Mouse (Mus musculus) heart, embryonic 10.5 days (tissue): Measurements from ENCODE around the gene Mis18a. TPM values are rescaled to one million over a fixed set of nuclear protein-coding genes. Genes with fewer than 3 reads are reported as not detected.

Source experiments
- DNase-seq: peaks from one replicate; pipeline ENCODE4 v3.0.0-alpha.2; 2017; ENCODE audit warnings: low spot score
- H3K27ac ChIP-seq: fragments of 300-500 bp; sonication (generic); 2 replicates; pipeline ENCODE4 v1.5.1; 2016; ENCODE audit warnings: mild to moderate bottlenecking
- H3K27me3 ChIP-seq: fragments of 300-500 bp; sonication (generic); 2 replicates; pipeline ENCODE4 v1.6.1; 2016; ENCODE audit warnings: mild to moderate bottlenecking; ENCODE audit not compliant: poor library complexity, insufficient read depth, severe bottlenecking
- H3K36me3 ChIP-seq: fragments of 300-500 bp; sonication (generic); 2 replicates; pipeline ENCODE4 v1.6.1; 2016; ENCODE audit warnings: mild to moderate bottlenecking, moderate library complexity
- H3K4me1 ChIP-seq: fragments of 300-500 bp; sonication (generic); 2 replicates; pipeline ENCODE4 v1.6.1; 2016; ENCODE audit warnings: mild to moderate bottlenecking
- H3K4me3 ChIP-seq: fragments of 300-500 bp; sonication (generic); 2 replicates; pipeline ENCODE4 v1.5.1; 2016; ENCODE audit warnings: mild to moderate bottlenecking, moderate library complexity
- H3K9me3 ChIP-seq: fragments of 300-500 bp; sonication (generic); 2 replicates; pipeline ENCODE4 v1.6.1; 2016; ENCODE audit warnings: mild to moderate bottlenecking, moderate library complexity
- WGBS: fragments of 180-500 bp; shearing (Covaris S2); methylation state at CpG from one replicate; pipeline ENCODE4 v1.1.7; 2016; 5-methylcytosine and 5-hydroxymethylcytosine counted together
- polyA plus RNA-seq: library from polyadenylated mRNA; unstranded; fragments of >200 nt; fragmentation: Nextera tagmentation; extraction: Ambion mirVana; gene quantifications from 2 replicates; pipeline ENCODE4 v1.2.1, GENCODE M21; 2016

Gene Mis18a
- 44.7 and 64.0 TPM in 2 replicates for polyA plus RNA-seq

DNA sequence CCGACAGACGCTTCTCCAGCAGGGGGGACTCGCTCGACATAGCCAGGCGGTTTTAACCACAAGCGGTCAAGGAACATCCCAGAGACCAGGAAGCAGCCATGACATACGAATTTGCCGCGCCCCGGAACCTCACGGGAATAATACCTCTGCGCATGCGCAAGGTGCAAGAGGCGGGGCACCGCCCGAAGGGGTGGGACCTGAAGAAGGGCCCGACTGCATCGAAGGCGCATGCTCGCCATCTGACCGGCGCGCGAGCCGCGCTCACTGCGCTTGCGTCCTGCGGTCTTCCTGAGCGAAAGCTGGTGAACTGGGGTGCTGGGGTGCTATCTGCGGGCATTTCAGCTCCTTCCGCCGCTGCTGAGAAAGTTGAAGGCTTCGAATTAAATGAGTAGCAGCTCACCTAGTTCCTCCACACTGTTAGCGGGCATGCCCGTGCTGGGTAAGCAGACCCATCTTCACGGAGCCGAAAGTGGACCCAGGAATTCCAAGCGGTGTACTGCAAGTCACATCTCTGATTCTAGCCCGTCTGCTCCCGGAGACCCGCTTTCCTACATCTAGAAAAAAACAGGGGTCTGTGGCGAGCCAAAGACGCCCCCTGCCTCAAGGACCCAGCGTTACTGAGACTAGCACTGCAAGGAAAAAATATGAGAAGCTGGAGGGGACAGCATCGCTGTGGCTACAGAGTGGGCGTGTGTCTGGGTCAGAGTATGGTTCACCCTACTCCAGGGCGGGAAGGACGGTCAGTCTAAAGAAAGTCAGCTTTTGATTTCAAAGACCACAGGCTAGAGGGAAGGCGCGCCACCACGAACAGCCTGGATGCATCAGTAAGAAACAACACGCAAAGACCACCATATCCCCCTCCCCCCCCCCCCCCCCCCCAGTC is at the start of gene Mis18a:
Mis18a (minus strand) TSS at position 172 of the 883 bp plus-strand sequence.
- Histone ChIP-seq H3K9me3 (0 out of 2 replicates have a peak, but pooled peaks cover 4% of the 10 kb centered on the region), H3K27me3 (no peaks in the 10 kb centered on the region)

DNA sequence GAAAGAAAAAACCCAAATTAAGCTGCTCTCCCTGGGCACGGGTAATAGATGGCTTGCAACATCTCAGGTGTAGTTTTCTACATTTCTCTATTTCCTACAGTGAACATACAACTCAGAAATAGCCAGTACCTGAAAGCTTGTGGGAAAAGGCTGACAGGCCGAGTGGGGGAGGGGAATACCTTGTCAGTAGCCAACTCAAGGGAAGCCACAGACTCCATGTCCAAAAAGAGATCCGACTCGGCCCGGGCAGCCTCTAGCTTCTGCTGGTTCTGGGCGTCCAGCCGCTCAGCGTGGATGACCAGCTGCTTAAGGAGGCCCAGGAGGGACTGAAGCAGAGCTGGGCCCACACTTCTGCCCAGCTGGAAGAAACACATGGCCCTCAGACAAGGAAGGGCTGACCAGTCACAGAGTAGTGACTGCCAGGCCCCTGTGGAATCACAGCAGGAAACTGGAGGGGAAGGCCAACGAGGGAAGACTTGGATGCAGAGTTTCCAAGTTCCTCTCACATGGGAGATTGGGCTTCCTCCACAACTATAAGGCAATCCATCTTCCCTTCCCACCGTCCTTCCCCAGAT is 48.8 kb upstream of the Mis18a start:
- Histone ChIP-seq H3K36me3 (peaks cover 99% of the 10 kb centered on the region), H3K4me3 (no peak overlapping the region), H3K4me1 (0 out of 2 replicates have a peak, but pooled peaks cover 3% of the 10 kb centered on the region), H3K27me3 (no peaks in the 10 kb centered on the region), H3K27ac (no peak overlapping the region), H3K9me3 (no peaks in the 10 kb centered on the region)
- 80% methylated on average over 10 of the region's 10 CpGs for WGBS
- no peak for DNase-seq

More for the DNA sequence above, at the start of gene Mis18a:
- Histone ChIP-seq H3K4me1 (peaks cover 11% of the 10 kb centered on the region), H3K36me3 (peaks cover 26% of the 10 kb centered on the region), H3K27ac (peak within 1 kb of the TSS; percentile 91), H3K4me3 (peak within 1 kb of the TSS; percentile 92)
- DNase-seq: peak; percentile 98
- 2% methylated on average over 53 of the region's 53 CpGs for WGBS

DNA sequence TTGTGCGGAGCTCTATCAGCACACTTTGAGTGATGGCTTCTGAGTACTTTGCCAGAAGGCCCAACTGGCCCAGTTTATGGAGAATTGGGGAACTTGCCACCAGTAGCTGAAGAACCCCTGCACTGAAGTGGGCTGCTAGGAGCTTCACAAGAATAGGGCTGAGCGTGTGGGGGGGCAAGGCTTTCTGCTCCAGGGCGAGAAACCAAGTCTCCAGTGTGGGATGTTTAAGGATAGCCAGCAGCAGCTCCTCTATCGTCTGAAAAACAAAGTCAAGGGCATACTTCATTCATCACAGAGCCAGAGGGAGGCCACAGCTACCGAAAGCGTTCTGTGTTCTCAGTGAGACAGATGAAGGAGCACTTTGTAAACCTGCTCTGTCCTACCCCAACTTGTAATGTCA is 47.4 kb upstream of the Mis18a start:
- peaks cover 98% of the 10 kb centered on the region for H3K36me3 ChIP-seq
- no peak for DNase-seq
- H3K27ac ChIP-seq: no peak overlapping the region
- 81% methylated on average over 6 of the region's 6 CpGs for WGBS
- no peaks in the 10 kb centered on the region for H3K9me3 ChIP-seq
- no peak overlapping the region for H3K4me3 ChIP-seq
- H3K4me1 ChIP-seq: 0 out of 2 replicates have a peak, but pooled peaks cover 3% of the 10 kb centered on the region
- no peaks in the 10 kb centered on the region for H3K27me3 ChIP-seq

DNA sequence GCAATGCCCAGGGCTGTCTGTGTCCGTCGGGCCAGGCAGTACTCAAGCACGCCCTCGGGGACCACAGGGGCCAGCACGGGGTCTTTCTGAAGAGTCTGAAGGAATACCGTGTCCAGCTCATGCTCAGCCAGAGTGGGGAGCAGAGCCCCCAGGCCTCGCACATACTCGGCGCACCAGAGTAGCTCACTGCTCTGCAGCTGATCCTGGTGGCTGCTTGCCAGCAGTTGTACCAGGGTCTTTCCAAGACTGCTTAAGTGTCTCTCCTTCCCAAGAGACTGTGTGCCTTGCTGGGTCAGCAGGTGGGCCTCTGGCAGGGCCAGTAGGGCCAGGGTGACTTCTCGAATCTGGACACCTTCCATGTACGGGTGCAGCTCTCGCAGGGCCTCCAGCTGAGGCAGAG is 47.0 kb upstream of the Mis18a start:
- Histone ChIP-seq H3K4me1 (0 out of 2 replicates have a peak, but pooled peaks cover 3% of the 10 kb centered on the region), H3K36me3 (peaks cover 98% of the 10 kb centered on the region)
- WGBS: 94% methylated on average over 12 of the region's 12 CpGs

DNA sequence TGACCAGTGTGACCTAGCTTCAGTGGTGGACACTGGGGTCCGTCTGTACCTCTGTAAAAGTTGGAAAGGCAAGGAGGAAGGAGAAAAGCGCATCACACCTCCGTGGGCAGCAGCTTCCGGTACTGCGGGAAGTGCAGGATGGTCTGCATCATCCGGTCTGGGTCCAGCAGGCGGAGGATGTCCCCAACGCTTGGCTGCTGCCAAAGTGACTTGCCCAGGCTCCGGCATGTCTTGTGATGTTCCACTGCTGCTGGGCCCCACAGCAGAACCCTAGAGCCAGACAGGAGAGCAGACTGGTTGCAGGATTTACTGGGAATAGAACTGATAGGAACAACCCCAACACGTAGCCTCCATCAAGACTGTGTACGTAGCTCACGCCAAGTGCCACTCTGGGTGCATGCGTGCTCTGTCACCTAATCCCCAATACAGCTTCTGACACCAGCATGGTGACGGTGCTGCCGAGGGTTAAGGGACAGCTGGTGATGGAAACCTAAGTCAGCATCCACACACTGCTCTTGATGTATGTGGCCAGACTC is 39.8 kb upstream of the Mis18a start:
- Histone ChIP-seq H3K9me3 (no peaks in the 10 kb centered on the region), H3K27ac (no peak overlapping the region), H3K27me3 (no peaks in the 10 kb centered on the region), H3K4me3 (no peak overlapping the region), H3K4me1 (0 out of 2 replicates have a peak, but pooled peaks cover 2% of the 10 kb centered on the region), H3K36me3 (peaks cover 91% of the 10 kb centered on the region)
- DNase-seq: no peak
- WGBS: 91% methylated on average over 15 of the region's 15 CpGs

More for the DNA sequence above, 47.0 kb upstream of the Mis18a start:
- H3K9me3 ChIP-seq: no peaks in the 10 kb centered on the region
- H3K27ac ChIP-seq: no peak overlapping the region
- no peaks in the 10 kb centered on the region for H3K27me3 ChIP-seq
- DNase-seq: no peak
- H3K4me3 ChIP-seq: no peak overlapping the region

DNA sequence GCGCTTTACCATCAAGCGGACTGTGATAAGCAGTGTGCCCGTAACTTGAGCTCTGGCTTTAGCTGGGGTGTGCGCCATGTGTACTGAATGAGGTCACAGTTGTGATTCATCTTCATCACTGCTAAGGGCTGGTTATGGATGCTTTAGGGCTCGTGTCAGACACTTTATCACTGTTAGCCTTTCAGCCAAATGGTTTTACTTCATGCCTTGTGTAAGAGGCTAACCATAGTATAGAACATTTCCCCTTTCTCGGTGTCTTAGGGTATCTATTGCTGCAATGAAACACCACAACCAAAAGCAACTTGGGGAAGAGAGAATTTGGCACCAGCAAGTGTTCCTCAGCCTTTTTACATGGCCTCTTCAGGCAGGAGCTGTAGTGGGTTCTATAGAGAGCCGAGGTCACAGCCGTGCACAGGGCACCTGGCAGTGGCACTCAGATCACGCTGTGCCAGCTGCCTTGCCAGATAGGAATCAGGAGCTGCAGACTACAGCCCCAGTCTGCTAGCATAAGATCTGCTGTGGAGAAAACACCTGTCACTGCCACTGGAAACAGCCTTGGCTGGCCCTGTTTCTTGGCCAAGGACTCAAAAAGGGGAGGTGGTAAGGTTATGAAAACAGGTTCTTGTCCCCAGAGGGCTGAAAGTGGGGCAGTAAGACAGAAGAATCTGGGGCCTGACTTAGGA is 38.1 kb upstream of the Mis18a start:
- no peaks in the 10 kb centered on the region for H3K27me3 ChIP-seq
- H3K36me3 ChIP-seq: peaks cover 86% of the 10 kb centered on the region
- H3K4me3 ChIP-seq: no peak overlapping the region
- 81% methylated on average over 9 of the region's 9 CpGs for WGBS
- DNase-seq: no peak
- H3K27ac ChIP-seq: no peak overlapping the region
- H3K4me1 ChIP-seq: peaks cover 18% of the 10 kb centered on the region
- H3K9me3 ChIP-seq: no peaks in the 10 kb centered on the region

DNA sequence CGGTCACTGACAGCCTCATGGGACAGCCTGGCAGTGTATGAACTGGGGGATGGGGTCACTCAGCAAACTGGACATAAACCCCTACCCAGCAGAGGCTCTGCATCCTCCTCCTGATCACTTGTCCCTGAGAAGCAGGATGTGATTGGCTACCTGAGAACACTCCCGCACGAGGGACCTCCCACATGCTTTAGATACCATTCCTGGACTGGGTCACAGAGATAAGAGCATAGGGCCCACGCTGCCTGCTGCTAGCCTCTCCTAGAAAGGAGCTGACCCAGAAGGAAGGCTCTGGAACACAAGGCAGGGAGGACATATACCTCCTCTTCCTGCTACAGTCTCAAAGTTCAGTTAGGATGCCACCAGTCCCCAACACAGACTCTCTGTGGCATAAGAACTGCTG is 33.3 kb upstream of the Mis18a start:
- peak overlapping the region; percentile 73 for H3K27ac ChIP-seq
- H3K4me1 ChIP-seq: peaks cover 27% of the 10 kb centered on the region
- no peaks in the 10 kb centered on the region for H3K27me3 ChIP-seq
- 0 out of 2 replicates have a peak overlapping the region, but pooled peaks have one; percentile 22 for H3K4me3 ChIP-seq
- no peaks in the 10 kb centered on the region for H3K9me3 ChIP-seq
- DNase-seq: peak; percentile 93
- 11% methylated on average over 4 of the region's 4 CpGs for WGBS
- H3K36me3 ChIP-seq: peaks cover 76% of the 10 kb centered on the region

DNA sequence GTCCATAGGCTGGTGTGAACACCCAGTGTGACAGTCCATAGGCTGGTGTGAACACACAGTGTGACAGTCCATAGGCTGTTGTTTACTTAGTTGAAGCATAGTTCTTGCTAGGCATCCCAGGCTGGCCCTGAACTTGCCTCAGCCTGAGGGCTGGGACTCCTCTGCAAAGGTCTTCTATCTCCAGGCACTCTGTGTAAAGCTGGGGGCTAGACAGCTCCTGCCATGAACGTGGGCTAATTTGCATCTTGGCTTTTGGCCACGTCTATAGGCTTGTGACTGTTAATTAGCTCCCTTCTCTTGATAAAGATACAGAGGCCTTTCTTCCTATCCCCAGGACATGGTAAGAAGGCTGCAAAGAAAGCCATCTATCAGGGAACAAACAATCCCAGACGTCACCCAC is 32.1 kb upstream of the Mis18a start:
- peaks cover 80% of the 10 kb centered on the region for H3K36me3 ChIP-seq
- 77% methylated on average over 3 of the region's 3 CpGs for WGBS

DNA sequence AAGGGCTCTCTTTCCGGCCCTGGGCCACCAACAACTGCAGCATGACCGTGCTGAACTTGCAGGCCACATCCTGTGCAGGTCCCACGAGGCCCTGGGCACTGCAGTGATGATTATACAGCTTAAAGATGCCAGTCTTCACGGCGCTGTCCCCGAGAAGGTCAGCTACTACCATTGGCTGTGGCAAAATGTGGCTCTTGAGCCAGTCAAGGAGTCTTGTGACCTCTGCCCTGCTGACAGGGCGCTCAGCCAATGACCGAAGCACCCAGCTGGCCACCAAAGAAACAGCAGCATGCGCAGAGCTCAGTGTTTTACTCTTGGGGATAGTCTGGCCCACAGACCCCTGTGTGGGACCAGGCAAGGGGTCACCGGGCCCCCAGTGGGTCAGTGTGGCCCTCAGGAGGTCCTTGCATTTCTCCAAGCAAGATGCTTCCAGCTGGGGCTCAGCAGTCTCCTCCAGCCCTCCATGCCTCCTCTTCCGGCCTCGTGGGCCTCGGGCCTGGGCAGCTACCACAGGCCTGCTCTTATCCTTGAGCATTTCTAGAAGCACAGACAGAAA is 26.3 kb upstream of the Mis18a start:
- Histone ChIP-seq H3K4me1 (peaks cover 26% of the 10 kb centered on the region), H3K9me3 (no peaks in the 10 kb centered on the region), H3K27me3 (no peaks in the 10 kb centered on the region), H3K27ac (no peak overlapping the region), H3K4me3 (no peak overlapping the region), H3K36me3 (peaks cover 73% of the 10 kb centered on the region)
- DNase-seq: no peak
- WGBS: 91% methylated on average over 13 of the region's 13 CpGs

More for the DNA sequence above, 32.1 kb upstream of the Mis18a start:
- H3K27ac ChIP-seq: peak overlapping the region; percentile 24; the same call in 1 of the 2 replicates
- DNase-seq: no peak
- no peak overlapping the region for H3K4me3 ChIP-seq
- no peaks in the 10 kb centered on the region for H3K9me3 ChIP-seq
- peaks cover 27% of the 10 kb centered on the region for H3K4me1 ChIP-seq
- H3K27me3 ChIP-seq: no peaks in the 10 kb centered on the region

DNA sequence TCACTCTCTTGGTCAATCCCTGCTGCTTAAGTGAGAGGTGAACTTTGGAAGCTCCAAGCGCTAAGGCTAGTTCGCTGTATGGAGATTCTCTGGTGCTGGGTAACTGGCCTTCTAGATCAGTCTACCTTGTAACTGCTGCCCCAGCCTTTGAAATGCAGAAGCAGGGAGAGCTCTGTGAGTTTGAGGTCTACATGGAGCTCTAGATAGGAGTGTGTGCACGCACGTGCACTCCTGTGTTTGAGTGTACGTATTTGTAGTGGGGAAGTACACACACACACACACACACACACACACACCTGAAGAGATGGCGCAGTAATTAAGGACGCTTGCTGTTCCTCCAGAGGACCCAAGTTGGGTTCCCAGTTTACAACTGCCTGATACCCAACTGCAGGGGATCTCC is 21.0 kb upstream of the Mis18a start:
- Histone ChIP-seq H3K4me1 (peaks cover 55% of the 10 kb centered on the region), H3K36me3 (peaks cover 27% of the 10 kb centered on the region), H3K27ac (0 out of 2 replicates have a peak overlapping the region, but pooled peaks have one; percentile 42), H3K27me3 (no peaks in the 10 kb centered on the region), H3K4me3 (no peak overlapping the region), H3K9me3 (no peaks in the 10 kb centered on the region)
- 79% methylated on average over 7 of the region's 7 CpGs for WGBS
- no peak for DNase-seq

DNA sequence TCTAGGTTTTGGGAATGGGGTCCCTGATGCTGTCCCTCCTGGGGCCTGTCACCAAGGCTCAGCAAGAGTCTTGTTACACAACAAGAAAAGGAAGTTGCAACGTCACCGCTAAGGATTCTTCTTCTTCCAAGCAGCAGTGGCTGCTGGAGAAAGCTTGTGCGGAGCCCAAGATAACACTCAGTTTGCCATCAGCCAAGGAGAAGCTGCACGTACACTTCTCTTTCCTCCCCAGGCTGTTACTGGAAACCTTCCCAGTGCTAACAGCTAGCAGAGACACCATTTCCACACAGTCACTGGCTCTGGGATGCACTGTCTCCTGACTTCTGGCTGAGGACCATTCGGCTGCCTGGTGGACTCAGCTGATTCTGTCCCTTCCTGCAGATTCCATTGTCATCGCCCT is 19.9 kb upstream of the Mis18a start:
- Histone ChIP-seq H3K27ac (peak overlapping the region; percentile 54; the same call in 1 of the 2 replicates), H3K36me3 (peaks cover 17% of the 10 kb centered on the region), H3K4me1 (peaks cover 64% of the 10 kb centered on the region), H3K4me3 (no peak overlapping the region), H3K27me3 (no peaks in the 10 kb centered on the region), H3K9me3 (no peaks in the 10 kb centered on the region)
- DNase-seq: no peak
- WGBS: 59% methylated on average over 6 of the region's 6 CpGs
